Mouse (Mus musculus) left cerebral cortex, postnatal 36 days (tissue): ENCODE results near the gene Ercc5. TPM values are rescaled to one million over a fixed set of nuclear protein-coding genes. Genes with fewer than 3 reads are reported as not detected.

Source experiments
- DNase-seq, 2 experiments: peaks; one replicate each; pipeline ENCODE4 v3.0.0; 2021 to 2022; ENCODE audit warnings: low spot score in 2 of 2, mixed read lengths in 1 of 2
- intact Hi-C: fragments of 180-260 bp; cut with DNase I; formaldehyde crosslinking; loops from one replicate; pipeline ENCODE4 v1.15.1; 2025
- total RNA-seq, 2 experiments: library from RNA; stranded (reverse); gene quantifications; 2 replicates each; pipeline ENCODE4 v1.2.3; 2021

The Ercc5 gene
- total RNA-seq, 2 experiments from 2014 or later: 19.9 to 21.1 TPM

GRCm38 (mm10) chr1:44167859-44168383, 20.4 kb downstream of the Ercc5 start:
- intact Hi-C loops: no loop called here
- DNase-seq: no peak

DNA sequence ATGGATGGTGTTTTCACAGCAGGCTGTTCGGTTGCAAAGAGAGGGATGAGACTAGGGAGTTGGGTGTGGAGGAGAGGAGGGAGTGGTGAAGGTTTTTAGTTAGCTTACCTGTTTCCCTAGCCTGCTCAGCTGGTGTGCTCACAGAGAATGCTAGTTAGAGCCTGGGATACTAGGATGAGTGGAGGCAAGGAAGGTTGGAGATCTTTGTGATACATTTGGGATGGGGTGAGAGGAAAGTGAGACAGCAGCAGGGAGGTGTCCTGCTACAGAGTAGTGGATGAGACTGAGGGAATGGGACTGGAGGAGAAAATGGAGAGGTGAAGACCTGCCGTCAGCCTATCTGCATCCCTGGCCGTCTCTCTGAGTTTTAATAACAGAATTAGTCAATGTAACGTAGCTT, 25.1 kb downstream of the Ercc5 start:
- DNase-seq: no peak
- intact Hi-C loops: no loop called here

DNA sequence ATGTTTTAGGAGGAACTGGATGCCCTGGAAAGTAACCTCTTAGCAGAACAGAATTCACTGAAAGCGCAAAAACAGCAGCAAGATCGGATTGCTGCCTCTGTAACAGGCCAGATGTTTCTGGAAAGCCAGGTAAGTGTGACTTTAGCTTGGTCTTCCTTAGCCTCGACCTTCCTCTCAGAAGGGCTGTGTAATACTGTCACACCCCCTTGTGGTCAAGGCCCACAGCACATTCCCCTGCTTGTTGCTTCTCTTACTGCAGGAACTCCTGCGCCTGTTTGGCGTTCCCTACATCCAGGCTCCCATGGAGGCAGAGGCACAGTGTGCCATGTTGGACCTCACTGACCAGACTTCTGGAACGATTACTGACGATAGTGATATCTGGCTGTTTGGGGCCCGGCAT, 26.4 kb downstream of the Ercc5 start:
- intact Hi-C loops: no loop called here
- no peak for DNase-seq

DNA sequence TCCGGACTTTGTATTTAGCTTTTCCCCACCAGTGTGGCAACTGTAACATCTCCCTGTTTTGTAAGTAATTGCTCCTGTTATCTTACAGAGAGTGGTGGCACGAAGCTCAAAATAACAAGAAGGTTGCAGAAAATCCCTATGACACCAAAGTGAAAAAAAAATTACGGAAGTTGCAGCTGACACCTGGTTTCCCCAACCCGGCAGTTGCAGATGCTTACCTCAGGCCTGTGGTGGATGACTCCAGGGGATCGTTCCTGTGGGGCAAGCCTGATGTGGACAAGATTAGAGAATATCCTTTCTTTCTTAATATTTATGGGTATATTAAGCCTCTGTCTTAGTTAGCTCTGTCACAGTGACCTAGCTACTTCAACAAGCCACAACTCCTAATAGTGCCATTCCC, 30.5 kb downstream of the Ercc5 start:
- no peak for DNase-seq

DNA sequence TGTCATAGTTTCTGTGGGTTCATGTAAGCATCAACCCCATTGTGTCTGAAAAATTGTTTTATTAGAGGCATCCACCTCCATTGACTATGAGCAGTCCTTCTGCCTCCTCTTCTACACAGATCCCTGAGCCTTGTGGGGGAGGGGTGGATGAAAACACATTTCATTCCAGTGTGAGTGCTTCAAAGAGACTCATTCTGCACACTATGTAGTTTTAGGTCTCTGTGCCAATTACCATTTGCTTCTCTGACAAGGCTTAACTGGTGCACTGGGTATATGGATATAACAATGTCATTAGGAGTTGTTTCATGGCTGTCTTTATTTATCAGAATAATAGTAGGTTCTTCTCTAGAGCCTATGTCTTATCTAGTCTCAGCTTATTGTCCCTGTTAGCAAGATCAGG, 38.9 kb downstream of the Ercc5 start:
- intact Hi-C loops: no loop called here
- no peak for DNase-seq

More for the DNA sequence above, 30.5 kb downstream of the Ercc5 start:
- intact Hi-C loops: no loop called here

DNA sequence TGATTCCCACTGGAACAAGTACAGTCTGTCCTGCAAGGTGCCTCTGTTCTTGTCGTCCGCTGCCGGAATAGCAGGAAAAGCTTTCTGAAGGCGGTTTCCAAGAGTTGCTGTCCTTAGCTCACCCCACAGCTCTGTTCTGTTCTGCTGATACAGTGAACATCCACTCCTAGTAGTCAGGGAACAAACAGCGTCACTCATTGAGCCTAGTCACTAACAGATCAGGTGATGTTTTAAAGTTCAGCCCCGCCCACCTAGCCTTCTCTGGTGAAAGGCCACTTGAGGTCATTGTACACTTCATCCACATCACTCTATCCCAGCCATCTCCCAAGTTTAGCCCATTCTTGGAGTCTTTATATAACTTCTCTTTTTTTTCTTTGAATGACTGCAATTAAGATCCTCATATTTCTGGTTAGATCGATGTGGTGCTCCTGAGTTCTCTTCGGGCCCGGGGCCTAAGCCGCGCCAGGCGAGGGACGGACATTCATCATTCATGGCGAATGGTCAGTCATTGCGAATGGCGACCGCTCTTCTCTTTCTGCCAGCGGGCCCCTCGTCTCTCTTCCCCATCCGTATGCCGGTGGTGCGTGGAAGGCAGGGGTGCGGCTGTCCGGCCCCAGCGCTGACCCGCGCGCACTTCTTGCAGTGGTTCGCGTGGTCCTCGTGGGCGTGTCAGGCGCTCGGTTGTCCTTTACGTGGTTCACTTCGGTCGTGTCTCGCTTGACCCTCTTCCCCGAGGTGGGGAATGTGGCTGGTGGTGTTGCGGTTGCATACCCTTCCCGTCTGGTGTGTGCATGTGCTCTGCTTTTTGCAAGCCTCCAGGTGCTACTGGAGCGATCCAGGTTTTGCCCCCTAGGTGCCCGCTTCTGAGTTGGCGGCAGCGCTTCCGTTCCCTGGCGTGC, 51.0 kb downstream of the Ercc5 start:
- intact Hi-C loops: no loop called here
- DNase-seq: peak; percentile 60 to 70

DNA sequence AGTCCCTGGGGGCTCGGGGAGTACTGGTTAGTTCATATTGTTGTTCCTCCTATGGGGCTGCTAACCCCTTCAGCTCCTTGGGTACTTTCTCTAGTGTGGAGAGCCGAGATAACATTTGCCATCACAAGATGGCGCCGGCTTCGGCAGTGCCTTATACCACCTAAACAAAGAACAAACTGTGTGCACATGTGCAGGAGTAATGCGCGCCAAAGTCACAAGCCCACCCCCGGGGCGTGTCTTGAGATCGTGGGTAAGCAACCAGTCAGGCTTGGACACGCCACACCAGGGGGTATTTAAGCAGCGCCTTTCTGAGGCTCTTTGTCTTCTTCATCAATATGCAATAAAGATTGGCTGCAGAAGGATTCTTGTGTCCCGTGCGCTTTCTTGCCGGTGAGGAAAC, 55.3 kb downstream of the Ercc5 start:
- intact Hi-C loops: no loop called here
- no peak for DNase-seq

DNA sequence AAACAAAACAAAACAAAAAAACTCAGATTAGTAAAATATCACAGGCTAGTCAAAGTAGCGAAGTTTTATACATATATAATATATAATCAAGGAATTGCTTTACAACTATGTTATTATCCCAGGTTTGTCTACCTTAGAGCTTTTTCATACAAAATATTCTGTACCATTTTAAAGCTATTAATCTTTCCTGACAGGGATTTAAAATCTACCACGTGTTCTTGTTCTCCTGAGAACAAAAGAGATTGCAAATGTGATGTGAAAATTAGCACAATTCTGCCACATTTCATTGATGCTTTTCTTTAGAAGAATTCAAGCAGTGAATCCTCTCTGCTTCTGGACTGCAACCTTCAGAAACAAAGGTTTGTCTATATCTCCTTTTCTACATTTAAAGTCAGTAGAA, 66.9 kb downstream of the Ercc5 start:
- intact Hi-C loops: no loop called here
- DNase-seq: no peak

DNA sequence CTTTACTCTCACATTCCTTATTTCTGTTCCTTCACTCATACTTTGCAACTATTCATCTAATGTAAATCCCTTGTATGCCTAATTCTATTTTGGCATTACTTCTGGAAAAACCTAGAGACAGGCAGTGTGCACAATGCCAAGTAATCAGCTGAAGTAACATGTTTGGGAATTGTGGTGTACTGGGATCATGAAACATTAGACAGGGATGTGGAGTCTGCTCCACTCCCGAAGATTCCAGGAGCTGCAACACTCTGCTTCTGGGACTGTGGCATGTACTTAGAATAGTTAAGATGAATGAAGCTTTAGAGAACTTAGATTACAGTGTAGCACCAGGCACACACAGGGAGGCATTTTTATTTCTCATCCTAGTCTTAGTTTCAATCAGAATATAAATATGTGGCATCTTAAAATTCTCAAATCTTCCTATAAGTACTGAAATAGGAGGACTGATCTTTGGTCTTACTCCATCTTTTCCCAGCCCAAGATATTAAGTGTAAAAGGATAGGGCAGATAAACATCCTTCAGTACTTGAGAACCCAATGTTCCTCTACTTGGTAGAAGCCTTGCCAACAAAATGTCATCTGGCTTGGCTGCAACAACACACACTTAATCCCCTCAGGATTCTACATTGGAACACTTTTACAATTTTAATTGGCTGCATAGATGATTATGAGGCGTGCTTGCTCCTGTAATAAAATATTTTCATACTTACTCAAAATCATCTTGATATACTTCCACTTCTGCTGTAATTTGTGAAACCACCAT, 69.0 kb downstream of the Ercc5 start:
- intact Hi-C loops: no loop called here

GRCm38 (mm10) chr1:44217118-44217517, 69.6 kb downstream of the Ercc5 start:
- intact Hi-C loops: no loop called here
- peak in 1 of 2 experiments; percentile 15 for DNase-seq

More for the DNA sequence above, 69.0 kb downstream of the Ercc5 start:
- no peak for DNase-seq

GRCm38 (mm10) chr1:44218876-44219275, 71.3 kb downstream of the Ercc5 start, which contains the start of gene Mettl21e:
TSS of gene Mettl21e (minus strand) at chr1:44218961.
- DNase-seq: peak in 1 of 2 experiments; percentile 10
- intact Hi-C loops: no loop called here

- intact Hi-C loops: loop anchor here (2.0 to 5.0 kb wide), 3 partner anchors 514 to 1538 kb away; partner anchors contain the start of gene Col3a1
- peak; percentile 11 to 25 for DNase-seq
These were observed 81.5 kb downstream of the Ercc5 start for GRCm38 (mm10) chr1:44229044-44229443.

Other genes starting within 250 kb of the Ercc5 start
- 10 to 100 TPM; 47.9 to 50.4 TPM for gene Tpp2, start 214.1 kb upstream of the Ercc5 start, total RNA-seq
- not detected for gene Mettl21c, start 127.7 kb upstream of the Ercc5 start, total RNA-seq
- not detected for gene Gm8251, start 85.8 kb upstream of the Ercc5 start, total RNA-seq
- 1 to 10 TPM; 8.1 to 8.9 TPM for gene Tex30, start 45.3 kb upstream of the Ercc5 start, total RNA-seq
- 10 to 100 TPM in 1 of 2 experiments, 1 to 10 TPM in 1; 8.1 to 10.3 TPM for gene Kdelc1, start 28.9 kb upstream of the Ercc5 start, total RNA-seq
- 10 to 100 TPM; 35.0 to 39.0 TPM for gene Bivm, start 28.8 kb upstream of the Ercc5 start, total RNA-seq
- gene Mettl21e, start 71.2 kb downstream of the Ercc5 start, total RNA-seq: not detected